Mouse (Mus musculus) R1 (cell line): ENCODE measurements around the gene Slc6a6.
A peak's percentile ranks its signal among the peaks of the same experiment; 100 is the strongest.

Experiments
- DNase-seq: peaks from one replicate; pipeline ENCODE4 v3.0.0-alpha.2; 2018; ENCODE audit warnings: low read depth, low spot score

The Slc6a6 gene

GRCm38 (mm10) chr6:91700823-91701621 is 17.2 kb downstream of the Slc6a6 start:
- peak; percentile 97 for DNase-seq

- DNase-seq: no peak
These were observed 19.6 kb downstream of the Slc6a6 start for GRCm38 (mm10) chr6:91703459-91703858.

GRCm38 (mm10) chr6:91704446-91704845 is 20.6 kb downstream of the Slc6a6 start:
- peak; percentile 65 for DNase-seq

- no peak for DNase-seq
These were observed 21.8 kb downstream of the Slc6a6 start for GRCm38 (mm10) chr6:91705651-91706050.

GRCm38 (mm10) chr6:91706072-91706776 is 22.4 kb downstream of the Slc6a6 start:
- peak; percentile 85 for DNase-seq

- peak; percentile 51 for DNase-seq
These were observed 23.5 kb downstream of the Slc6a6 start for GRCm38 (mm10) chr6:91707276-91707885.

- peak; percentile 28 for DNase-seq
These were observed 24.2 kb downstream of the Slc6a6 start for GRCm38 (mm10) chr6:91707886-91708564.

- peak; percentile 67 for DNase-seq
These were observed 25.1 kb downstream of the Slc6a6 start for GRCm38 (mm10) chr6:91708919-91709318.

- DNase-seq: peak; percentile 94
These were observed 26.6 kb downstream of the Slc6a6 start for GRCm38 (mm10) chr6:91710345-91710930.

- DNase-seq: no peak
These were observed 28.4 kb downstream of the Slc6a6 start for GRCm38 (mm10) chr6:91712097-91712854.

- DNase-seq: peak; percentile 70
These were observed 29.0 kb downstream of the Slc6a6 start for GRCm38 (mm10) chr6:91712855-91713331.

GRCm38 (mm10) chr6:91713370-91713896 is 29.6 kb downstream of the Slc6a6 start:
- DNase-seq: peak; percentile 56

- DNase-seq: no peak
These were observed 31.2 kb downstream of the Slc6a6 start for GRCm38 (mm10) chr6:91715023-91715422.

- DNase-seq: peak; percentile 51
These were observed 32.3 kb downstream of the Slc6a6 start for GRCm38 (mm10) chr6:91715988-91716810.

GRCm38 (mm10) chr6:91718067-91718466 is 34.2 kb downstream of the Slc6a6 start:
- no peak for DNase-seq

GRCm38 (mm10) chr6:91718603-91719002 is 34.8 kb downstream of the Slc6a6 start:
- no peak for DNase-seq

- no peak for DNase-seq
These were observed 35.3 kb downstream of the Slc6a6 start for GRCm38 (mm10) chr6:91719042-91719747.

GRCm38 (mm10) chr6:91719865-91720533 is 36.1 kb downstream of the Slc6a6 start:
- DNase-seq: peak; percentile 40
